Mouse (Mus musculus) olfactory bulb, adult 2 months (tissue): Measurements from ENCODE around the gene Syt1.

ENCODE experiments used
- CTCF ChIP-seq: fragments of 200-500 bp; IDR thresholded peaks from 2 replicates; pipeline ENCODE4 v1.5.1; 2012; ENCODE audit warnings: low read depth, mild to moderate bottlenecking, low read length, moderate library complexity; ENCODE audit not compliant: insufficient read depth
- POLR2A ChIP-seq: fragments of 200-500 bp; IDR thresholded peaks from 2 replicates; pipeline ENCODE4 v1.6.1; 2012; ENCODE audit warnings: mild to moderate bottlenecking, low read depth, low read length, moderate library complexity; ENCODE audit not compliant: insufficient read depth

- TF ChIP-seq POLR2A (no peak), CTCF (no peak)
Observed at GRCm38 (mm10) chr10:108461862-108462261, 548.9 kb downstream of the Syt1 start.
